Comparison of ENCODE assay signal across 7 mouse cellular contexts in genomic region chr1:134275616-134276464, GRCm38 (mm10). TPM values are rescaled to one million over a fixed set of nuclear protein-coding genes. Genes with fewer than 3 reads are reported as not detected.
DNase-seq lines count a peak whose midpoint lies in the region; ATAC-seq lines count a peak whose summit lies in the region.

No protein-coding gene starts in this region.

- DNase-seq in layer of hippocampus, adult 11-12 months (ENCODE audit: low spot score), result peak; percentile 56
- DNase-seq in layer of hippocampus, adult 9-10 months (ENCODE audit: low spot score), result no peak
- DNase-seq in cerebellum, adult 9-10 months, result peak; percentile 91
- DNase-seq in kidney, adult 8-10 months, result peak; percentile 62 to 76
- DNase-seq in lung, postnatal 14 days, result peak; percentile 37
- DNase-seq in spleen, postnatal 10 days (ENCODE audit: low spot score in 2 of 2), result no peak

- ATAC-seq in inflammation-experienced regulatory T-cells, adult 6 months, result no peak

RNA-seq across cellular contexts. Expression of gene Myog, which starts 13.9 kb away (rescaled TPM):
- not detected for polyA plus RNA-seq in inflammation-experienced regulatory T-cells, adult 6 months (2017; shearing (Covaris generic))

RNA-seq across cellular contexts. Expression of gene Adora1, which starts 40.6 kb away (rescaled TPM):
- polyA plus RNA-seq in inflammation-experienced regulatory T-cells, adult 6 months (2017; shearing (Covaris generic)), result not detected

RNA-seq across cellular contexts. Expression of gene Ppfia4, which starts 56.9 kb away (rescaled TPM):
- polyA plus RNA-seq in inflammation-experienced regulatory T-cells, adult 6 months (2017; shearing (Covaris generic)), result 1 to 10 TPM in 1 of 3 experiments, under 1 TPM in 1, not detected in 1; 0.24 to 1.4 TPM

Comparison
In these comparisons a context has a peak if more than half of its experiments do, and no peak if none do; other contexts are left out.
1. DNase-seq: peak in layer of hippocampus, adult 11-12 months (single experiment), cerebellum, adult 9-10 months (single experiment), kidney, adult 8-10 months (2 of 2) and lung, postnatal 14 days (single experiment); none in layer of hippocampus, adult 9-10 months (single experiment) and spleen, postnatal 10 days (0 of 2).